Mouse (Mus musculus): Measurements from ENCODE around the gene Mapkapk2.

The Mapkapk2 gene

DNA sequence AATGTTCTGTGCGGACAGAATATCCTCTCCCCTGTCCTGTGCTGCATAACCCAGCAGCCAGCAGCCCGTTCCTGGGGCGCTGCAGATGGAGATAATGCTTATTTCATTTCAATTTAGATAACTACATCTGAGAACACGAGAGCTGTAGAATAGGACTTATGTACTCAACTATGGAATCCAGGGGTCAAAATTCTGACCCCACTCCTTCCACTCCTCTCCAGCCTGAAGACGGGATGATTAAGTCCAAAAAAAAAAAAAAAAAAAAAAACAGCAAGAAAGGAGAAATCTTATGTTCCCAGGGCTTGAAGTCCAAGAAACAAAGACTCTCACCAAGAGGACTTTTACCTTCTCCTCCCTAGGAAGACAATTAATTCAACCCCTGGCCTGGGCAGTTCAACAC, 14.5 kb downstream of the Mapkapk2 start:
- no peak for DNase-seq (ENCODE audit: low spot score in 2 of 2)

DNA sequence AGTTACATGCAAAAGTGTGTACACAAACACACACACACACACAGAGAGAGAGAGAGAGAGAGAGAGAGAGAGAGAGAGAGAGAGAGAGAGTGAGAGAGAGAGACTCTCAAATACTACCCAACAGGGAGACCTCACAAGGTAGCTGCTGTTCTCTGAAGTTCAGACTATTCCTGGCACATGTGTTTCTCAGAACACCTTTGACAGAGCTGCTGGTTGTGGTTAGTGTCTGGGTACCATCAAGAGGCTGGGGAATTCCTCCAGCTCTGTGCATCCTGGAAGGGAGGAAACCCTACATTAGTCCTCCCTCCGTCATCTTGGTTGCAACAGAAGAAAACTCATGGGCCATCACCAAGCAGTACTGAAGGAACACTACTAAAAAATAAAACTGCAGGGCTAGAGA, 16.9 kb downstream of the Mapkapk2 start:
- no peak for DNase-seq (ENCODE audit: low spot score in 2 of 2)

DNA sequence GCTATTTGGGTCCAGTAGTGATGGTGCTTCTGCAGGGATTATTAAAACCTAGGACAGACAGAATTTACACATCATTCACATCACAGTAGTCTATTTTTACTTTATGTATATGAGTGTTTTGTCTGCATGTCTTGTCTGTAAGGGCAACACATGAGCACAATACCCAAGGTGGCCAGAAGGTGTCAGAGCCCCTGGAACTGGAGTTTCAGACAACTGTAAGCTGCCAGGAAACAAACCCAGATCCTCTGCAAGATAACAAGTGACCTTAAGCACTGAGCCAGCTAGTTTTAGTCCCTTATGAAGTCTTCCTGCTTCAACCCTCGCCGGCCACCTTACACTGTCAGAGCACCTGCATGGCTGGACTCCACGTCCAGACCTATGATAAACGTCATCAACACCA, 17.9 kb downstream of the Mapkapk2 start:
- no peak for DNase-seq (ENCODE audit: low spot score in 2 of 2)

- peak; percentile 65 to 73 for DNase-seq (ENCODE audit: low spot score in 2 of 2)
Observed at GRCm38 (mm10) chr1:131078761-131079330, 18.8 kb downstream of the Mapkapk2 start.

DNA sequence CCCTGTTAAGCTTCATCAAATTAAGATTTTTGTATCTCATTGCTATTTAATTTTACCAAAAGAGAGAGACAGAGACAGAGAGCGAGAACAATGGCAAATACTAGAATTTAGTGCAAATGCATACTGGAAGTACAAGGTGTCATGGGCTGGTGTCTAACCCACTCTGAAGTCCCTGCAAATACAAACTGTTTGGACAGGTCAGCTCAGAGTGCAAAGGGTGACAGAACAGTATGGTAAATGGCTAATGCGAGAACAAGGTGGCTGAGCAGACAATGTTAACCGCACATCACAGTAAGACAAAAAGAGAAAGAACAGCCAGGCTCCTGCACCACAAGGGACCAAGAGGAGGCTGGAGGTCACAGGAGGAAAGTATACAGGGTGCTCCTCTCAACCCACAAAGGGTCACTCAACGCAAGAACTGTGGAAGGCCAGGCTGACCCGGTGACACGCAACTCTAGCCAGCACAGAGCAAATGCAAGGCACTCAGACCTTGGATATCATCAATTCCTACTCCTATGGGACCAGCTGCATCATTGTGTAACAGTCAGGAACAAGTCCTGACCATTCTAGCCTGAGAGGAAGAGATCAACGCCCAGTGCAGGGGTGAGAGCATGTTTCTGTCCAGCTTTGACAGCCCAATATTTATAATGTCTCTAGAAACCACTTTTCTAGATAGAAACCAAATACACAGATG, 22.4 kb downstream of the Mapkapk2 start:
- no peak for DNase-seq (ENCODE audit: low spot score in 2 of 2)

DNA sequence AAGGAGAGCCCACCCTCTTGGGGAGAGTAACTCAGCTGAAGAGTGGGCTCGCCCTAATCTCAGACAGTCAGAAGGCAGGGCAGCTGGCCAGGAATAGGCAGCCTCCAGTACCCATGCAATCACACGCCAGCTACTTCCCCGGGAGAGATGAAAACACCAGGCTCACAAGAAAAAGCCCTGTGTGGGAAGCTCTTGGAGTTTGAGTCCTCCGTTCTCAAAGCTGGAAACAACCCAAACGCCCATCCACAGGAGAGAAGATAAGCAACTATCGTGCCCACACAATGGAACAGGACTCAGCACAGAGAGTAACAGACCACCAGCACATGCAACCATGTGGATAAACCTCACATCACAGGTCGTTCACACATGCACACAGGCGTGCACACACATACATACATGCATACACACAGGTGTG, 23.1 kb downstream of the Mapkapk2 start:
- DNase-seq (ENCODE audit: low spot score in 2 of 2): peak; percentile 75 to 80

GRCm38 (mm10) chr1:131072376-131072990, 25.1 kb downstream of the Mapkapk2 start:
- no peak for DNase-seq (ENCODE audit: low spot score in 2 of 2)

GRCm38 (mm10) chr1:131069010-131069409, 28.6 kb downstream of the Mapkapk2 start:
- DNase-seq (ENCODE audit: low spot score in 2 of 2): no peak

DNA sequence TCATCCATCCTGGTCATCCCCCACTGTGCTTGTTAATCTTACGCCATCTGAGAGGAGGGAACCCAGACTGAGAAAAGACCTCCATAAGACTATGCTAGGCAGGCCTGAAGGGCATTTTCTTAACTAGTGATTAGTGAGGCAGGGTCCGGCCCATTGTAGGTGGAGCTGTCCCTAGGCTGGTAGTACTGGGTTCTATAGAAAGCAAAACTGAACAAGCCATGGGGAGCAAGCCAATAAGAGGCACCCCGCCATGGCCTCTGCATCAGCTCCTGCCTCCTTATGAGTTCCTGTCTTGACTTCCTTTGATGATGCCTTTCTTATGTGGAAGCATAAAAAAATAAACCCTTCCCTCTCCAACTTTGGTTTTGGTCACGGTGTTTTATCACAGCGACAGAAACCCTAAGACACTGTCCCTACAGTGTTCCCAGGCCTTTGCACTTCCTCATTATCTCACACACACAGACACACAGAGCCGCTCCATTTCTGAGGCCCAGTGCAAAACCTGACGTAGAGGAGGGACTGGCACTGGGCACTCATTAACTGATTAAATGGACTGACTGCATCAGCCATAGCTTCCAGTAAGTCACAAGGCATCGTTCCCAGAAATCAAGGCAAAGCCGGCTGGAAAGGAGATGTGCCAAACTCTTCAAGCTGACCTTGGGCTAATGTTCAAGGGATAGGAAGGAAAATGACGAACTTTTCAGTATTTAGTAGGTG, 29.5 kb downstream of the Mapkapk2 start:
- no peak for DNase-seq (ENCODE audit: low spot score in 2 of 2)

- no peak for DNase-seq (ENCODE audit: low spot score in 2 of 2)
Observed at GRCm38 (mm10) chr1:131064202-131064601, 33.4 kb downstream of the Mapkapk2 start.

GRCm38 (mm10) chr1:131062821-131063220, 34.8 kb downstream of the Mapkapk2 start:
- peak; percentile 53 to 76 for DNase-seq (ENCODE audit: low spot score in 2 of 2)

- no peak for DNase-seq (ENCODE audit: low spot score in 2 of 2)
Observed at GRCm38 (mm10) chr1:131061740-131062254, 35.8 kb downstream of the Mapkapk2 start.

GRCm38 (mm10) chr1:131060290-131061253, 37.1 kb downstream of the Mapkapk2 start:
- DNase-seq (ENCODE audit: low spot score in 2 of 2): no peak

DNA sequence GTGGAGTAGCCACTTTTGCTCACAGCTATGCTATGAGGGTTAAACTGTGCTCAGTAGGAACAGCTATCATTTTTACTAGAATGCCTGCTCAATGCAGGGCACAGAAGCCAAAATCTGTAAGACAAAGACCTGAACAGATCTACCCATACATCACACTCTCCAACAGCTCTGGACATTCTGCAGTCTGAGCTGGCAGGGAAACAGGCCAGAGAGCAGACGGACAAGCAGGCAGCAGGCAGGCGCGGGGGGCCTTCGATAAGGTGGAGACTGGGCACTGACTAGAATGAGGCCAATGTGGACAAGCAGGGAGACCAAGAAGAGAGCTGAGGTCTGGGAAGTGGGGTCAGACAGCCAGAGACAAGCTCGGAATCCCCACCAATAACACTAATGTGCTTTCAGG, 37.8 kb downstream of the Mapkapk2 start:
- DNase-seq (ENCODE audit: low spot score in 2 of 2): no peak

GRCm38 (mm10) chr1:131059411-131059810, 38.2 kb downstream of the Mapkapk2 start:
- DNase-seq (ENCODE audit: low spot score in 2 of 2): no peak

- DNase-seq (ENCODE audit: low spot score in 2 of 2): no peak
Observed at GRCm38 (mm10) chr1:131058431-131058830, 39.2 kb downstream of the Mapkapk2 start.

DNA sequence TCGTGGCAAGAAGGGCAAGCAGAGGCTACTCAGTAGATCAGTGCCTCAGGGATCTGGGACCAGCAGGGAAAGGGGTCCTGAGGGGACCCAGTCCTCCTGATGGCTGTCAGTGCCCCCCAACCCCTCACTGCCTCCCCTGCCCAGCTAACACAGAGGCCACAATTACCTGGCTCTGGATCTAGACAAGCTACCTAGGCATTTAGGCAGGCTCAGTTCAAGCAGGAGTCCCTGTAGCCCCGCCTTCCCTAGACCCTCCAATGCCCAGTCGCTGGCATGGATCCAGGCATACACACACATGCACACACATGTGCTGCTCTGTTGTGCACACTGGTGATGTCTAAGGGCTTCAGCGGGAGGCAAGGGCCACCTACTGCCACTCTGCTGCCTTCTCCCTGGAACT, 43.4 kb downstream of the Mapkapk2 start:
- no peak for DNase-seq (ENCODE audit: low spot score in 2 of 2)

GRCm38 (mm10) chr1:131053656-131054055, 44.0 kb downstream of the Mapkapk2 start:
- no peak for DNase-seq (ENCODE audit: low spot score in 2 of 2)

DNA sequence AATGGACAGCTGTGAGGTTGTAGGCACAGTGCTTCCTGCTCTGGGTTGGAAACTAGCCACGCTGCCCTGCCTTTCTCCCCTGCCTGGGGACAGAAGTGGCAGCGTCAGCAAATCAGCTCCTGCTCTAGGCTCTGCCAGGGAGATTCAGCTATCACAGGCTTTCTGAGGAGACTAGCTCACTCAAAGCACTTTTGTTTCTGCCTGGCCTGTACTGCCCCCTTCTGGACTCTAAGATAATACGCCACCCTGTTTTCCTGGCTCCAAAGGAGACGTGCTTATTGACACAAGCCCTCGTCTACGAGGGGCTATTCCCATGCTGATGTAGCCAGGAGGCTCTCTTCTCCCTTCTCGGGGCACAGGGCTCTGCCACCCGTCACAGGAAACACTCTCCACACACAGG, 44.4 kb downstream of the Mapkapk2 start:
- peak; percentile 67 to 80 for DNase-seq (ENCODE audit: low spot score in 2 of 2)

DNA sequence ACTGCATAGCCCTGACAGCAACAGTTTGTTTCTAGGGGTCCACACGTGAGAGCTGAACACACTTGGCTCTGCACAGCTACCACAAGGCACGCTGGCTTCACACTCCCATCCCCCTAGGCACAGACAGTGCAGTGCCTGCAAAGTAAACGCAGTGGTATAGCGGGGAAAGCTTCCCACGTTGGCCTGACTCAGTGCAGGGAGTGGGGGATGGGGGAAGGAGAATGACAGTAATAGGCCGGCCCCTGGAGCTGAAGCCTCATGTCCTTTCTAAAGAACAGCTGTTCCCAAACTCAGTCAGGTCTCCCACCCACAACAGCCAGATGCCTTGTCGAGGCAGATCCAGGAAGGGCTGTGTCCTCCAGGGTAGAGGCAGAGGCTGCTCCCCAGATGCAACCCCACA, 46.6 kb downstream of the Mapkapk2 start:
- DNase-seq (ENCODE audit: low spot score in 2 of 2): peak; percentile 40 to 44

DNA sequence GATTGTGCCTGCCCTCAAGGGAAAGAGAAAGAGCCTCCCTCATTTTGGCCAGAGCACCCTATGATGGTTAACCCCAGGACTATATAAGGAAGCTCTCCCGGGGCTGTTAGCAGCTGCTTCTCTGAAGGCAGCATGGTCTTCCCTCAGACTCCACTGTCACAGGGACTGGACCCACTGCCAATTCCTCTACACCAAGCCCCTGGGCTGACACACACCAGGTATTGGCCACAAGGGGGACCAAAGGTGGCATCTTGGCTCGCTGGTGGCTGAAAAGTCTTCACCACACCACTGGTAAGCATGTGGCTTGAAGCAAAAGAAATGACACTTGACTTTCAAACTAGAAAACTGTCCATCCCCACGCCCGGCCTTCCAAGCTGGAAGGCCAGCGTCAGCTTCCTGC, 47.0 kb downstream of the Mapkapk2 start:
- no peak for DNase-seq (ENCODE audit: low spot score in 2 of 2)

Measured in frontal cortex, postnatal 36 days (tissue).